Mouse (Mus musculus): ENCODE data around the gene Pcnx2. TPM values are rescaled to one million over a fixed set of nuclear protein-coding genes. Genes with fewer than 3 reads are reported as not detected.

Pcnx2 gene
- polyA plus RNA-seq (2015; fragmentation: Nextera tagmentation; extraction: Ambion mirVana): 0.15 and 0.42 TPM in 2 replicates

GRCm38 (mm10) chr8:125897868-125898788, at the start of gene Pcnx2:
TSS of gene Pcnx2 (minus strand) at chr8:125898317.
- no peak; the same call in 1 of the 2 replicates for ATAC-seq (replicated peaks; ENCODE audit: insufficient number of reproducible peaks, insufficient read depth, low FRiP score, low read depth)
- H3K4me2 ChIP-seq: peak within 1 kb of the TSS; percentile 50
- peak within 1 kb of the TSS; percentile 19; the same call in 1 of the 2 replicates for H3K4me3 ChIP-seq
- H3K36me3 ChIP-seq: no peaks in the 10 kb centered on the region
- peaks cover 9% of the 10 kb centered on the region for H3K4me1 ChIP-seq (replicated peaks)
- H3K27ac ChIP-seq: no peak within 1 kb of the TSS
- H3K9ac ChIP-seq: no peak within 1 kb of the TSS
- H3K9me3 ChIP-seq (replicated peaks): no peaks in the 10 kb centered on the region
- WGBS: 8% methylated on average over 44 of the region's 44 CpGs
- H3K27me3 ChIP-seq: peaks cover 32% of the 10 kb centered on the region

GRCm38 (mm10) chr8:125944511-125944910, 46.4 kb upstream of the Pcnx2 start:
- Histone ChIP-seq H3K27ac (no peak overlapping the region), H3K27me3 (no peaks in the 10 kb centered on the region), H3K9ac (no peak overlapping the region), H3K36me3 (no peaks in the 10 kb centered on the region), H3K4me1 (replicated peaks) (no peaks in the 10 kb centered on the region), H3K4me3 (no peak overlapping the region), H3K4me2 (no peak overlapping the region), H3K9me3 (replicated peaks) (no peaks in the 10 kb centered on the region)
- WGBS: 74% methylated on average over 4 of the region's 4 CpGs
- ATAC-seq (replicated peaks; ENCODE audit: insufficient number of reproducible peaks, insufficient read depth, low FRiP score, low read depth): no peak

- Histone ChIP-seq H3K36me3 (no peaks in the 10 kb centered on the region), H3K4me2 (no peak overlapping the region), H3K27ac (no peak overlapping the region), H3K4me3 (no peak overlapping the region), H3K27me3 (no peaks in the 10 kb centered on the region), H3K9ac (no peak overlapping the region), H3K9me3 (replicated peaks) (no peaks in the 10 kb centered on the region), H3K4me1 (replicated peaks) (no peaks in the 10 kb centered on the region)
- ATAC-seq (replicated peaks; ENCODE audit: insufficient number of reproducible peaks, insufficient read depth, low FRiP score, low read depth): no peak
- WGBS: 45% methylated on average over 9 of the region's 9 CpGs
Measured at GRCm38 (mm10) chr8:125935649-125936048, 37.5 kb upstream of the Pcnx2 start.

- H3K9ac ChIP-seq: no peak overlapping the region
- H3K4me2 ChIP-seq: no peak overlapping the region
- no peaks in the 10 kb centered on the region for H3K4me1 ChIP-seq (replicated peaks)
- no peaks in the 10 kb centered on the region for H3K36me3 ChIP-seq
- 89% methylated on average over 6 of the region's 6 CpGs for WGBS
- H3K4me3 ChIP-seq: no peak overlapping the region
- H3K27ac ChIP-seq: no peak overlapping the region
- H3K9me3 ChIP-seq (replicated peaks): no peaks in the 10 kb centered on the region
- no peaks in the 10 kb centered on the region for H3K27me3 ChIP-seq
- no peak for ATAC-seq (replicated peaks; ENCODE audit: insufficient number of reproducible peaks, insufficient read depth, low FRiP score, low read depth)
Measured at GRCm38 (mm10) chr8:125931822-125932221, 33.7 kb upstream of the Pcnx2 start.

- H3K4me1 ChIP-seq (replicated peaks): no peaks in the 10 kb centered on the region
- 73% methylated on average over 11 of the region's 11 CpGs for WGBS
Measured at GRCm38 (mm10) chr8:125930276-125931046, 32.3 kb upstream of the Pcnx2 start.

GRCm38 (mm10) chr8:125926636-125927035, 28.5 kb upstream of the Pcnx2 start:
- H3K9ac ChIP-seq: no peak overlapping the region
- H3K27me3 ChIP-seq: no peaks in the 10 kb centered on the region
- H3K36me3 ChIP-seq: no peaks in the 10 kb centered on the region
- no peaks in the 10 kb centered on the region for H3K4me1 ChIP-seq (replicated peaks)
- 69% methylated on average over 4 of the region's 4 CpGs for WGBS
- H3K4me3 ChIP-seq: no peak overlapping the region
- H3K9me3 ChIP-seq (replicated peaks): no peaks in the 10 kb centered on the region
- no peak for ATAC-seq (replicated peaks; ENCODE audit: insufficient number of reproducible peaks, insufficient read depth, low FRiP score, low read depth)
- H3K27ac ChIP-seq: no peak overlapping the region
- no peak overlapping the region for H3K4me2 ChIP-seq

More at GRCm38 (mm10) chr8:125930276-125931046, 32.3 kb upstream of the Pcnx2 start:
- Histone ChIP-seq H3K4me2 (no peak overlapping the region), H3K9ac (no peak overlapping the region), H3K9me3 (replicated peaks) (no peaks in the 10 kb centered on the region), H3K27ac (no peak overlapping the region), H3K4me3 (no peak overlapping the region), H3K36me3 (no peaks in the 10 kb centered on the region), H3K27me3 (no peaks in the 10 kb centered on the region)
- ATAC-seq (replicated peaks; ENCODE audit: insufficient number of reproducible peaks, insufficient read depth, low FRiP score, low read depth): no peak

- ATAC-seq (replicated peaks; ENCODE audit: insufficient number of reproducible peaks, insufficient read depth, low FRiP score, low read depth): no peak
- Histone ChIP-seq H3K4me1 (replicated peaks) (no peaks in the 10 kb centered on the region), H3K9me3 (replicated peaks) (no peaks in the 10 kb centered on the region), H3K36me3 (no peaks in the 10 kb centered on the region), H3K4me2 (no peak overlapping the region), H3K9ac (no peak overlapping the region), H3K27me3 (no peaks in the 10 kb centered on the region), H3K27ac (no peak overlapping the region), H3K4me3 (no peak overlapping the region)
- 62% methylated on average over 3 of the region's 3 CpGs for WGBS
Measured at GRCm38 (mm10) chr8:125922333-125922732, 24.2 kb upstream of the Pcnx2 start.

- H3K27ac ChIP-seq: no peak overlapping the region
- 59% methylated on average over 9 of the region's 9 CpGs for WGBS
- no peak for ATAC-seq (replicated peaks; ENCODE audit: insufficient number of reproducible peaks, insufficient read depth, low FRiP score, low read depth)
Measured at GRCm38 (mm10) chr8:125920761-125921160, 22.6 kb upstream of the Pcnx2 start.

GRCm38 (mm10) chr8:125920281-125920680, 22.2 kb upstream of the Pcnx2 start:
- peaks cover 3% of the 10 kb centered on the region; the same call in 1 of the 2 replicates for H3K4me1 ChIP-seq (replicated peaks)
- no peak overlapping the region for H3K4me2 ChIP-seq
- H3K9me3 ChIP-seq (replicated peaks): no peaks in the 10 kb centered on the region
- no peaks in the 10 kb centered on the region for H3K36me3 ChIP-seq
- no peak overlapping the region for H3K9ac ChIP-seq
- H3K27ac ChIP-seq: no peak overlapping the region
- no peak overlapping the region for H3K4me3 ChIP-seq
- no peak for ATAC-seq (replicated peaks; ENCODE audit: insufficient number of reproducible peaks, insufficient read depth, low FRiP score, low read depth)
- WGBS: 82% methylated on average over 10 of the region's 10 CpGs
- H3K27me3 ChIP-seq: no peaks in the 10 kb centered on the region

More at GRCm38 (mm10) chr8:125920761-125921160, 22.6 kb upstream of the Pcnx2 start:
- H3K4me3 ChIP-seq: no peak overlapping the region
- H3K4me2 ChIP-seq: no peak overlapping the region
- H3K4me1 ChIP-seq (replicated peaks): peaks cover 3% of the 10 kb centered on the region; the same call in 1 of the 2 replicates
- no peak overlapping the region for H3K9ac ChIP-seq
- no peaks in the 10 kb centered on the region for H3K9me3 ChIP-seq (replicated peaks)
- H3K36me3 ChIP-seq: no peaks in the 10 kb centered on the region
- no peaks in the 10 kb centered on the region for H3K27me3 ChIP-seq

GRCm38 (mm10) chr8:125919560-125919959, 21.4 kb upstream of the Pcnx2 start:
- H3K4me2 ChIP-seq: no peak overlapping the region
- no peak overlapping the region for H3K27ac ChIP-seq
- H3K4me1 ChIP-seq (replicated peaks): peaks cover 3% of the 10 kb centered on the region; the same call in 1 of the 2 replicates
- WGBS: 80% methylated on average over 8 of the region's 8 CpGs
- H3K36me3 ChIP-seq: no peaks in the 10 kb centered on the region
- no peak overlapping the region for H3K4me3 ChIP-seq
- no peak overlapping the region for H3K9ac ChIP-seq
- no peaks in the 10 kb centered on the region for H3K9me3 ChIP-seq (replicated peaks)
- H3K27me3 ChIP-seq: no peaks in the 10 kb centered on the region
- ATAC-seq (replicated peaks; ENCODE audit: insufficient number of reproducible peaks, insufficient read depth, low FRiP score, low read depth): no peak

- no peak overlapping the region for H3K9ac ChIP-seq
- ATAC-seq (replicated peaks; ENCODE audit: insufficient number of reproducible peaks, insufficient read depth, low FRiP score, low read depth): no peak
- H3K4me1 ChIP-seq (replicated peaks): peaks cover 3% of the 10 kb centered on the region; the same call in 1 of the 2 replicates
- 0 out of 2 replicates have a peak, but pooled peaks cover 5% of the 10 kb centered on the region for H3K27me3 ChIP-seq
- no peaks in the 10 kb centered on the region for H3K9me3 ChIP-seq (replicated peaks)
- H3K27ac ChIP-seq: no peak overlapping the region
- H3K4me2 ChIP-seq: no peak overlapping the region
- H3K4me3 ChIP-seq: no peak overlapping the region
- no peaks in the 10 kb centered on the region for H3K36me3 ChIP-seq
- WGBS: 68% methylated on average over 2 of the region's 2 CpGs
Measured at GRCm38 (mm10) chr8:125918719-125919118, 20.6 kb upstream of the Pcnx2 start.

Measured in heart, embryonic 15.5 days (tissue).